Mouse (Mus musculus) megakaryocyte, embryonic 14.5 days (primary cell): ENCODE measurements around the gene Dennd1a.

Experiments
- FLI1 ChIP-seq: IDR thresholded peaks from 2 replicates; pipeline ENCODE4 v1.6.1; 2012; ENCODE audit warnings: low read length, inconsistent platforms, mixed read lengths
- GATA1 ChIP-seq: IDR thresholded peaks from 3 replicates; pipeline ENCODE4 v1.6.1; 2012; ENCODE audit warnings: mixed read lengths, low read length, inconsistent platforms, borderline replicate concordance

DNA sequence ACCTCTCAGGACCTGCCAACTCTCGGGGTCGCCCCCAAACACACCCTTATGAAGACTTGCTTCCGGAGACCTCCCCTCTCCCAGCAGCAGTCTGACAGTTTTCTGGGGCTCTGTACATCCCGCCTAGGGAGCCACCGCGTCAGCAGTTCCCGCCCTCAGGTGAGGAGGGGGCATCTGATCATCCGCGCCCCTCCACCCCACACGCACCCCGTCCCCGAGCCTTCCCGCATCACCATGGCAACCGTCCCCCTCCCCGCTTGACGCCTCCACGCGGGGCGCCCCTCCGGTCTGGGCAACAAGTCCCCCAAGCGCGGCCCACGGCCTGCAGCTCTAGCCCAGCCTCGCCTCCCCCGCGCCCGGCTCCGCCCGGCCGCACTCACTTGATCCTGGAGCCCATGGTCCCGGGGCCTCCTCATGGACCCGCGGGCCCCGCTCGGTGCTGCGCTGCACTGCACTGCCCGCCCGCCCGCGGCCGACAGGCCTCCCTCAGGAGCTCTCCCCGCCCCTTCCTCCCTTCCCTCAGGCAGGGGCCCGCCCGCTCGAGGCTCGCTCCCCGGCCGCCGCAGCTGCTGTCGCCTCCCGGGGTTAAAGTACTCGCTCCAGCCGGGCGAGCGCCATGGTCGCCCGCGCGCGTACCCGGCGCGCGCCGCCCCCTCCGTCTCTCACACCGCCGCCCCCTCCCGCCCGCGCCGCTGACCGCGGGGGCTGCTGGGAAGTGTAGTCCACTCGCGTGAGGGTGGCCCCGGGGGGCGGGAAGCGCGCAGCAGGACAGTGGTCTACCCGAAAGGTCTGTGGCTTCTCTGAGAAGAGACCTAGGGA lies at the start of gene Dennd1a:
- TF ChIP-seq GATA1 (no peak), FLI1 (no peak)
